Mouse (Mus musculus) mouse embryonic stem cell (cell line): ENCODE data around the gene Dact1.

Experiments
- in situ Hi-C, 2 experiments: fragments of 300-500 bp; cut with MboI; formaldehyde crosslinking; loops; 1 replicate in 1 of 2; 3 replicates in 1 of 2; pipeline ENCODE4 v1.14.3; 2019 to 2020; ENCODE audit warnings: low sequenced_read_pairs in 2 of 2, low pct_unique_long_range_greater_than_20kb in 1 of 2, mixed read lengths in 1 of 2; ENCODE audit not compliant: unreplicated experiment in 1 of 2

Dact1 gene

DNA sequence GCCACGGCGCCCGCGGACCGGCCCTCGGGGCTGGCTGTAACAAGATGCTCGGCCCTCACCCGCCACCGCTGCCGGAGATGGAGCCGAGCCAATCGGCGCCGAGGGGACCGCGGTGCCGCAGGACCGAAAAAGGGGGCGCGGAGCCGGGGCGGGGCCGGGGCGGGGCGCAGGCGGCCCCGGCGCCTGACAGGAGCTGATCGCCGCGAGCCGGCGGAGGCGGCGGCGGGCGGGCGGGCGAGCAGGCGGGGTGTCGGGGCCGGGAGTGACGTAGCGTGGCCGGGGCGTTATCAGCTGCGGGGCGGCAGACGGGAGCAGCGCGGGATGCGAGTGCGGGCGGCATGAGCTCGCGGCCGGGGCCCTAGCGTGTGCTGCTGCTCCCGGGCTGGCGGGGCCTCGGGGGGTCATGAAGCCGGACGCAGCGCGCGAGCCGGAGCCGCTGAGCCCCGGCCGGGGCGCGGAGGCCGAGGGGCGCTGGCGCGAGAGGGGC is at the start of gene Dact1:
Dact1 (plus strand) TSS at position 304 of the 487 bp plus-strand sequence.
- in situ Hi-C loops: loop anchor here in 1 of 2 experiments (25.0 kb wide), 1 partner anchor 403 kb away; no protein-coding TSS in a partner anchor

DNA sequence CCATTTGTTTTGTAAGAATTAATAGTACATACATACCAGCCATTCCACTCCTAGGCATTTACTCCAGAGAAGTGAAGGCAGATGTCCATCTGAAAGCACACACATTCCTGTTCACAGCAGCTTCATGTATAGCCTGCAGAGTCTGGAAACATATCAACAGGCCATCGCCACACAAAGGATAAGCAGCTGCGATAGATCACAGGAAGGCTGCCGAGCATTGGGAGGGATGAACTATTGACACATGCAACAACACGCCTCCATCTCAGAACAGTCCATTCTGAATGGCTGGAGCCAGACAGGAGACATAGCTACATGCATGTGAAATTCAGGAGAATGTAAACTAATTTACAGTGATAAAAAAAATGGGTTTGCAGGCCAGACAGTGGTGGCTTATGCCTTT is 45.5 kb upstream of the Dact1 start:
- in situ Hi-C loops: no loop called here

DNA sequence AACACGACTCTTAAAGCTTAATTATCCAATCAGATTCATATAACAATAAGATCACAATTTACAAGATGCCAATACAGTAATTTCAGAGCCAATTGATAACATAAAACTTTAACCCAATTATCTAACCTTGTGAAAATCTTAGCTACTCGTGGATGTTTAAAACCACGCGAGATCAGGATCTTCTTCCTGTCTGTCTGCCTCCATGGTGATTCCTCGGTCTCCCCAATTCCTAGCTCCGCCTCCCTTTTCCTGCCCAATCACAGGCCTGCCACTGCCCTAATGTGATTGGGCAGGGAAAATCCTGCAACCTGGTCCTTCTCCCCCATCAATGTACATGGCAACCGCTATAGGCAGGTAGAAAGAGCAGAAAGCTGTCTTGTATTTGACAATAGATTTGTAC is 40.3 kb upstream of the Dact1 start:
- in situ Hi-C loops: no loop called here

DNA sequence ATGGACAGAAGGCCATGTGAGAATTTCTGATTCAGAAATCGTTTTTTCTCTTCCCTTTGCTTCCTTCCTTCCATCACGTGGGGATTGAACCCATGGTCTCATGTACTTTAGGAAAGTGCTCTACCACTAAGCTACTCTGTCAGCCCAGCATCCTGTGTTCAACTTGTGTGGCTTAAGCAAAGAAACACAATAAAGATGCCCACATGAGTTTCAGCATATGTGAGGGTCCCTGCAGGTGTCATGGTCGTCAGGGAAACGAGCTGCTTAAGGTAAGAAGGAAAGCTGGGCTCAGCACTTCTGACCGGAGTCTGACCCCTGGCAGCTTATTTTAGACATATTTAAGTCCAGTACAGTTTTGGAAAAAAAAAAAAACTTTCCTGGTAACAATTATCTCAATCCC is 38.6 kb upstream of the Dact1 start:
- in situ Hi-C loops: no loop called here

- in situ Hi-C loops: no loop called here
Measured at GRCm38 (mm10) chr12:71274519-71275237, 35.0 kb upstream of the Dact1 start.

GRCm38 (mm10) chr12:71275906-71276595 is 33.6 kb upstream of the Dact1 start:
- in situ Hi-C loops: no loop called here

DNA sequence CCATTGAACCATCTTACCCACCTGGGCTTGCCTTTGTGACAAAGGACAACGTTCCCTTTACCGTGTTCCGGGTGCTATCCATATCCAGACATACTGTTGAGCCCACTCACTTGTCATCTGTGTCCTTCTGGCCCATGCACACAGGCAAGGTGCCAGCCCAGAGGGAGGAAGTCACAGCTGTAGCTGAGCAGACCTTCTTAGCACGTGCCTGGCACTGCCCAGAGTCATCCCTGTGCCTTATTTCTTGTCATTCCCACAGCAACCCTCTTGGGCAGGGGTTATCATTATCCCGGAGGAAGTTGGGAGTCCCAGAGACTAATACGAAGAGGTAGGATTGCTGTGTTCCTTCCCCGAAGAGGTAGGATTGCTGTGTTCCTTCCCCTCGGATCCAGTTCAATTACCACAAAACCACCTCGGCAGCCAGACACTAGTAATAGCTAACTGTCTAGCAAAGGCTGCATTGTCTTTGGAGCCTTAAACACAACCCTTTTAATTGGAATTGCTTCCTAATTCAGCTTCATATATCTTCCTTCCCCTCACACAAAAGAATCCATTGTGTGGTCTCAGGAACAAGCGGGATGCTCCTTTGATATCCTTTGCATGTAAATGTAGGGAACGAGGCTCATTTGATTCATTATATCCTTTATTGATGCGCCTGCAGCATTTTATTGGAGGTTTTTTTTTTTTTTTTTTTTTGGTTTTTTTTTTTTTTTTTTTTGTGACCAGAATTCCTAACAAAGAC is 30.0 kb upstream of the Dact1 start:
- in situ Hi-C loops: no loop called here

- in situ Hi-C loops: no loop called here
Measured at GRCm38 (mm10) chr12:71281201-71281768, 28.4 kb upstream of the Dact1 start.

DNA sequence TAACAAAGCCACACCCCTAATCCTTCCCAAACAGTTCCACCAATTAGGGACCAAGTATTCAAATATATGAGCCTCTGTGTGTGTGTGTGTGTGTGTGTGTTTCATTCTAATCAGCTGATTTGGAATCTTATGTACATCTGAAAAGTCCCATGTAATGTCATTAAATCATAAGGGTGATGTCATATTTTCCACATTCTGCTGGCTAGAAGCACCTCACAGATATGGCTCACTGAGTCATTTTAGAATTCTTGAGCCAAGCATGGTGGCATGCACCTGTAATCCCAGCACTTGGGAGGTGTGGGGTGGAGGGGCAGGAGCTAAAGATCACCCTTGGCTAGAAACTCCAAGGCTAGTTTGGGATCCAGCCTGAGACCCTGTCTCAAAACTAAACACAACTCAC is 24.3 kb upstream of the Dact1 start:
- in situ Hi-C loops: no loop called here

DNA sequence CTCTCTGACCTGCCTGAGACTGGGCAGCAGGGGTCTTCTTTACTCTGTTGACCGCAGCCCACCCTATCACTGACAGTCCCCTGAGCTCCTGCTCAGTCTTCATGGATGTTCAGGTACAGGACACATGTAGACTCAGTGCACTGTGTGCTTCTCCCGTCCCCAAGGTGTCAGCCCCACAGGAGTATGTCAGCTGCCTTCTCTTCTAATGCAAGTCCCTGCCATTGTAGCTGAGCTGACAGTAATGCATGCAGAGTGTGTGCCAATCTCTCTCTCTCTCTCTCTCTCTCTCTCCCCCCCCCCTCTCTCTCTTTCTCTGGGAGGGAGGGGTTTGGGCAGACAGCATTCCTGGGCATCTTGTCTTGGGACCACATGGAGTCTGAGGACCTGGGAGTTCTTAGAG is 19.2 kb upstream of the Dact1 start:
- in situ Hi-C loops: no loop called here

DNA sequence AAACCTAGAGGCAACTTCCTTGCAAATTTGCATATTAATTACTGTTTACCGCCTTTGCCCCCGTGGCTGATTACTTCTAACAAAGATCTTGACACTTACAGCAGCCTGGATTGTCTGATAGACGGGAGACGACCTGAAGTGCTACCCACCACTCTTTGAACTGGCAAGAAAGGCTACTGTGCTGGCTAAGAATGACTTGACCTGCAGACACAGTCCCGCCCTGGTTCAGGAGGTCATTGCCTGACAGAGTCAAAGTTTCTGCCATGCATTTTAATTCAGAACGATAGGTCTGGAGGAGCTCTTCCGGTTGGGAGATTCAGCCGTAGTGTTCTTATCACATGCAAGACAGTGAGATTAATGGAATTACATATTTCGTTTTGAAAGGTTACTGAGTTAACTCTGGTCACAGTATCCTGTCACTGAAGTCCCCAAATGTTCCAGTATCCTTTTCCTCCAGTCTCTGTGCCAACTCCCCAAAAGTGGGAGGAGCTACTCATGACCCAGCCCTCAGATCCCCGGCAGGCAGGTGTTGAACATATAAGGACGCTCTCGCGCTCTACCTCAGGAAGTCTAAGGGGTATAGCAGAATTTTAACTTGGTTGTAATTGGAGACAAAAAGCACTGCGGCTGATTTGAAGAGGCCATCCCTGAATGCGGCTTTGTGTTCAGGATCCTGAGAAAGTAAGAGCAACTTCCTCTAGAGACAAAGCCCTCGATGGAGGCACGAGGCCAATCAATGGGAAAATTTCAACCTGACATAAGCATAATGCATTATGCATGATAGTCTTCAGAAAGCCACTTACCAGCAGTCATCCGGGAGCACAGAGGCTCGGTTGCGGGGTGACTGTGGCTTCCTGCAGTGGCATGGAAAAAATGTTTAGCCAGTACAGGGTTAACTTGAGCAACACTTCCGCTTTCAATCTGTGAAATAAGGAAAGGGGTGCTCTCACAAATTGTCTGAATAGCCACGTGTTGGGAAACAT is 15.4 kb upstream of the Dact1 start:
- in situ Hi-C loops: no loop called here

GRCm38 (mm10) chr12:71296849-71297535 is 12.7 kb upstream of the Dact1 start:
- in situ Hi-C loops: no loop called here

- in situ Hi-C loops: loop anchor here in 1 of 2 experiments (25.0 kb wide), 1 partner anchor 402 kb away; no protein-coding TSS in a partner anchor
Measured at GRCm38 (mm10) chr12:71310068-71310931, 616 bp downstream of the Dact1 start.

GRCm38 (mm10) chr12:71311237-71311887 is 1.7 kb downstream of the Dact1 start:
- in situ Hi-C loops: loop anchor here in 1 of 2 experiments (25.0 kb wide), 1 partner anchor 401 kb away; no protein-coding TSS in a partner anchor

GRCm38 (mm10) chr12:71318239-71318638 is 8.6 kb downstream of the Dact1 start:
- in situ Hi-C loops: loop anchor here in 1 of 2 experiments (25.0 kb wide), 1 partner anchor 394 kb away; no protein-coding TSS in a partner anchor

GRCm38 (mm10) chr12:71319536-71319935 is 9.9 kb downstream of the Dact1 start:
- in situ Hi-C loops: loop anchor here in 1 of 2 experiments (25.0 kb wide), 1 partner anchor 393 kb away; no protein-coding TSS in a partner anchor
